Comparison of ENCODE assay signal across 18 mouse cellular contexts in the genomic region with DNA sequence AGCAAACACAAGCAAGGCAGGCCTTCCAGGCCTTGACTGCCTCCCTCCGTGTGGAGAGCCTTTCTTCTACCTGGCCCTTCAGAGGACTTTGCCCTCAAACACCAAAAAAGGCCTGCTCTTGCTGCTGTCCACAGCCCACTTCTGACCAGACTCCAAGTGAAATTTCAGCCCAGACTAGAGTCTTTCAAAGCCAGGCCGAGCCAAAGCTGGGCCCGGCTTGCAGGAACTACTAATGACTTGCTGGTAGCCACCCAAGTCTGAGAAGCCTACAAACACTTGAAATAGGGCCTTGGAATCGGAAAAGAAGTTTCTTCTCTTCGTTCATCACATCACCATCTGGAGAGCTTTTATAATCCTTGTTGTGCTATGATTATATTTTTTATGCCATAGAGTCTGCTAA.
DNase-seq lines count a peak whose midpoint lies in the region; ATAC-seq lines count a peak whose summit lies in the region.
"Had no signal": no experiment of that assay in that cellular context is flagged by ENCODE, and none has a peak within 500 bp of the region (broad histone marks: within the 10 kb centered on the region; RNA-seq: fewer than 3 reads in every experiment).

No protein-coding gene starts in this region.

- intact Hi-C loops in left cerebral cortex, postnatal 14 days (cut with DNase I): loop anchor here (5.0 kb wide), 1 partner anchor 55 kb away; no protein-coding TSS in a partner anchor
- intact Hi-C loops in heart, postnatal 36 days (cut with DNase I): no loop called here

- H3K27ac ChIP-seq in heart, embryonic 11.5 days (ENCODE audit: low read depth, low read length): no peak overlapping the region
- H3K27ac ChIP-seq: embryonic facial prominence, embryonic 12.5 days; forebrain, embryonic 10.5 days; hindbrain, embryonic 10.5 days; liver, embryonic 14.5 days had no signal

- no peak overlapping the region for H3K4me3 ChIP-seq in heart, embryonic 11.5 days (ENCODE audit: low read depth, low read length)
- H3K4me3 ChIP-seq: embryonic facial prominence, embryonic 12.5 days; forebrain, embryonic 10.5 days; hindbrain, embryonic 10.5 days; megakaryocyte, embryonic 14.5 days had no signal

- peak; percentile 91 for DNase-seq in heart, adult 11 months
- DNase-seq in left cerebral cortex, postnatal 14 days (ENCODE audit: low spot score in 2 of 2): peak; percentile 16 to 17
- DNase-seq in left cerebral cortex, adult 18-20 months (ENCODE audit: low spot score in 2 of 2): no peak
- peak; percentile 9 for DNase-seq in fibroblast of lung, adult 2 months (ENCODE audit: low read depth)
- DNase-seq in heart, postnatal 36 days: peak; percentile 14 to 18
- DNase-seq in cerebellum, postnatal 14 days: no peak
- DNase-seq: adrenal gland, postnatal 36 days; cerebellum, postnatal 36 days; kidney, postnatal 25 days; left cerebral cortex, postnatal 4 days; thymus, adult 18-20 months had no signal

- no peak overlapping the region for H3K9ac ChIP-seq in heart, embryonic 11.5 days (ENCODE audit: low read depth, low read length)
- H3K9ac ChIP-seq: embryonic facial prominence, embryonic 12.5 days; liver, embryonic 14.5 days had no signal

- H3K36me3 ChIP-seq in heart, embryonic 11.5 days (ENCODE audit: control insufficient read depth, insufficient read depth, low read length): no peaks in the 10 kb centered on the region
- H3K36me3 ChIP-seq: embryonic facial prominence, embryonic 12.5 days; forebrain, embryonic 10.5 days; G1E; hindbrain, embryonic 10.5 days had no signal

- no peaks in the 10 kb centered on the region for H3K27me3 ChIP-seq in heart, embryonic 11.5 days (ENCODE audit: control insufficient read depth, insufficient read depth, low read length)

- no peaks in the 10 kb centered on the region for H3K4me1 ChIP-seq in heart, embryonic 11.5 days (ENCODE audit: control insufficient read depth, insufficient read depth, low read length)
- H3K4me1 ChIP-seq: embryonic facial prominence, embryonic 12.5 days; forebrain, embryonic 10.5 days; megakaryocyte, embryonic 14.5 days had no signal

- 79% methylated on average over 5 of the region's 5 CpGs for WGBS in heart, embryonic 11.5 days (ENCODE audit: insufficient replicate concordance)

- ATAC-seq in heart, embryonic 11.5 days (replicated peaks; ENCODE audit: insufficient number of reproducible peaks, low FRiP score, low TSS enrichment): no peak

- no peak overlapping the region for H3K4me2 ChIP-seq in heart, embryonic 11.5 days
- H3K4me2 ChIP-seq: embryonic facial prominence, embryonic 12.5 days had no signal

- no peaks in the 10 kb centered on the region for H3K9me3 ChIP-seq in heart, embryonic 11.5 days (replicated peaks; ENCODE audit: control insufficient read depth, low read length)
- H3K9me3 ChIP-seq: embryonic facial prominence, embryonic 12.5 days; forebrain, embryonic 10.5 days; hindbrain, embryonic 10.5 days; megakaryocyte, embryonic 14.5 days had no signal

Comparison
In these comparisons a context has a peak if more than half of its experiments do, and no peak if none do; other contexts are left out.
1. DNase-seq: peak in heart, adult 11 months (single experiment), left cerebral cortex, postnatal 14 days (2 of 2), fibroblast of lung, adult 2 months (single experiment) and heart, postnatal 36 days (2 of 2); none in left cerebral cortex, adult 18-20 months (0 of 2) and cerebellum, postnatal 14 days (0 of 2).